Mouse (Mus musculus) right cerebral cortex, postnatal 25 days (tissue): Measurements from ENCODE around the gene Fam184a.

Source experiments
- DNase-seq: peaks from one replicate; pipeline ENCODE4 v3.0.0; 2022

Fam184a gene

GRCm38 (mm10) chr10:53597121-53597881, 153.6 kb downstream of the Fam184a start:
- DNase-seq: peak; percentile 73

GRCm38 (mm10) chr10:53596677-53597120, 154.2 kb downstream of the Fam184a start, which contains the start of gene Asf1a:
Gene Asf1a, plus strand, starts transcription at chr10:53596757.
- peak; percentile 97 for DNase-seq

GRCm38 (mm10) chr10:53595744-53596676, 154.9 kb downstream of the Fam184a start:
- DNase-seq: no peak

- DNase-seq: no peak
Observed at GRCm38 (mm10) chr10:53585777-53586176, 165.1 kb downstream of the Fam184a start.
